Mouse (Mus musculus) neural tube, embryonic 12.5 days (tissue): ENCODE results near the gene Myo18a. TPM values are rescaled to one million over a fixed set of nuclear protein-coding genes. Genes with fewer than 3 reads are reported as not detected.

Experiments
- ATAC-seq: fragments of 200-750 bp; cut with Nextera tagmentation; 2 replicates; pipeline ENCODE4 v1.8.0; 2017; ENCODE audit warnings: low read depth, mild to moderate bottlenecking, moderate TSS enrichment, moderate library complexity; ENCODE audit not compliant: low FRiP score
- H3K27ac ChIP-seq: fragments of 300-500 bp; sonication (generic); 2 replicates; pipeline ENCODE4 v1.5.1; 2016
- H3K27me3 ChIP-seq: fragments of 300-500 bp; sonication (generic); replicated peaks from 2 replicates; pipeline ENCODE4 v1.6.1; 2016; ENCODE audit warnings: mild to moderate bottlenecking
- H3K36me3 ChIP-seq: fragments of 300-500 bp; sonication (generic); 2 replicates; pipeline ENCODE4 v1.6.1; 2016; ENCODE audit warnings: mild to moderate bottlenecking
- H3K4me1 ChIP-seq: fragments of 300-500 bp; sonication (generic); 2 replicates; pipeline ENCODE4 v1.6.1; 2016
- H3K4me2 ChIP-seq: fragments of 300-500 bp; sonication (generic); replicated peaks from 2 replicates; pipeline ENCODE4 v1.6.1; 2016; ENCODE audit warnings: mild to moderate bottlenecking
- H3K4me3 ChIP-seq: fragments of 300-500 bp; sonication (generic); 2 replicates; pipeline ENCODE4 v1.5.1; 2016
- H3K9ac ChIP-seq: fragments of 300-500 bp; sonication (generic); 2 replicates; pipeline ENCODE4 v1.6.1; 2016; ENCODE audit warnings: mild to moderate bottlenecking
- H3K9me3 ChIP-seq: fragments of 300-500 bp; sonication (generic); 2 replicates; pipeline ENCODE4 v1.6.1; 2016; ENCODE audit warnings: mild to moderate bottlenecking
- WGBS: fragments of 180-500 bp; shearing (Covaris S2); methylation state at CpG from one replicate; pipeline ENCODE4 v1.1.7; 2016; 5-methylcytosine and 5-hydroxymethylcytosine counted together
- polyA plus RNA-seq: library from polyadenylated mRNA; unstranded; fragments of >200 nt; fragmentation: Nextera tagmentation; extraction: Ambion mirVana; gene quantifications from 2 replicates; pipeline ENCODE4 v1.2.1, GENCODE M21; 2016

Myo18a gene
- polyA plus RNA-seq, 1 experiment from 2014 or later, result 49.5 TPM

- Histone ChIP-seq H3K9me3 (no peaks in the 10 kb centered on the region), H3K4me2 (no peak overlapping the region), H3K9ac (0 out of 2 replicates have a peak overlapping the region, but pooled peaks have one; percentile 17), H3K4me1 (0 out of 2 replicates have a peak, but pooled peaks cover 6% of the 10 kb centered on the region), H3K4me3 (no peak overlapping the region), H3K27me3 (no peaks in the 10 kb centered on the region), H3K27ac (no peak overlapping the region), H3K36me3 (peaks cover 23% of the 10 kb centered on the region)
- no peak for ATAC-seq
- WGBS, result 50% methylated on average over 9 of the region's 9 CpGs
These were observed 12.8 kb downstream of the Myo18a start for GRCm38 (mm10) chr11:77775701-77776400.

- H3K27ac ChIP-seq, result no peak overlapping the region
- 92% methylated on average over 17 of the region's 17 CpGs for WGBS
- no peak for ATAC-seq
- no peaks in the 10 kb centered on the region for H3K27me3 ChIP-seq
- H3K36me3 ChIP-seq, result peaks cover 23% of the 10 kb centered on the region
- no peak overlapping the region for H3K4me2 ChIP-seq
- 0 out of 2 replicates have a peak, but pooled peaks cover 3% of the 10 kb centered on the region for H3K4me1 ChIP-seq
- H3K4me3 ChIP-seq, result no peak overlapping the region
- no peak overlapping the region for H3K9ac ChIP-seq
- no peaks in the 10 kb centered on the region for H3K9me3 ChIP-seq
These were observed 14.4 kb downstream of the Myo18a start for GRCm38 (mm10) chr11:77777436-77777835.

- no peaks in the 10 kb centered on the region for H3K9me3 ChIP-seq
- H3K4me1 ChIP-seq, result peaks cover 5% of the 10 kb centered on the region
- H3K4me3 ChIP-seq, result no peak overlapping the region
- no peak overlapping the region for H3K9ac ChIP-seq
- H3K27me3 ChIP-seq, result no peaks in the 10 kb centered on the region
- peaks cover 23% of the 10 kb centered on the region for H3K36me3 ChIP-seq
- ATAC-seq, result no peak
- 91% methylated on average over 17 of the region's 17 CpGs for WGBS
- H3K27ac ChIP-seq, result no peak overlapping the region
- H3K4me2 ChIP-seq, result no peak overlapping the region
These were observed 14.9 kb downstream of the Myo18a start for GRCm38 (mm10) chr11:77777937-77778336.

GRCm38 (mm10) chr11:77779240-77779639 lies 16.2 kb downstream of the Myo18a start:
- no peak overlapping the region for H3K9ac ChIP-seq
- peaks cover 18% of the 10 kb centered on the region for H3K4me1 ChIP-seq
- no peaks in the 10 kb centered on the region for H3K9me3 ChIP-seq
- WGBS, result 65% methylated on average over 1 of the region's 1 CpGs
- no peak overlapping the region for H3K4me2 ChIP-seq
- peaks cover 23% of the 10 kb centered on the region for H3K36me3 ChIP-seq
- H3K27ac ChIP-seq, result no peak overlapping the region
- H3K4me3 ChIP-seq, result no peak overlapping the region
- no peak for ATAC-seq
- no peaks in the 10 kb centered on the region for H3K27me3 ChIP-seq

- Histone ChIP-seq H3K9me3 (no peaks in the 10 kb centered on the region), H3K9ac (no peak overlapping the region), H3K36me3 (peaks cover 23% of the 10 kb centered on the region), H3K4me2 (no peak overlapping the region), H3K27me3 (no peaks in the 10 kb centered on the region), H3K4me3 (no peak overlapping the region), H3K27ac (no peak overlapping the region), H3K4me1 (peaks cover 33% of the 10 kb centered on the region)
- ATAC-seq, result no peak
- 72% methylated on average over 7 of the region's 7 CpGs for WGBS
These were observed 18.0 kb downstream of the Myo18a start for GRCm38 (mm10) chr11:77781088-77781487.

GRCm38 (mm10) chr11:77782104-77782815 lies 19.2 kb downstream of the Myo18a start:
- H3K4me3 ChIP-seq, result no peak overlapping the region
- no peaks in the 10 kb centered on the region for H3K9me3 ChIP-seq
- H3K27me3 ChIP-seq, result no peaks in the 10 kb centered on the region
- no peak overlapping the region for H3K9ac ChIP-seq
- H3K36me3 ChIP-seq, result peaks cover 21% of the 10 kb centered on the region
- H3K4me1 ChIP-seq, result peaks cover 39% of the 10 kb centered on the region
- ATAC-seq, result no peak
- H3K27ac ChIP-seq, result no peak overlapping the region
- 90% methylated on average over 7 of the region's 7 CpGs for WGBS
- H3K4me2 ChIP-seq, result no peak overlapping the region

- 68% methylated on average over 10 of the region's 10 CpGs for WGBS
- Histone ChIP-seq H3K4me3 (no peak overlapping the region), H3K27me3 (no peaks in the 10 kb centered on the region), H3K27ac (no peak overlapping the region), H3K4me1 (peaks cover 39% of the 10 kb centered on the region), H3K9me3 (no peaks in the 10 kb centered on the region), H3K9ac (peak overlapping the region; percentile 4; the same call in 1 of the 2 replicates), H3K36me3 (peaks cover 11% of the 10 kb centered on the region), H3K4me2 (peak overlapping the region; percentile 19)
- ATAC-seq, result no peak
These were observed 20.2 kb downstream of the Myo18a start for GRCm38 (mm10) chr11:77783211-77783746.

- 59% methylated on average over 18 of the region's 18 CpGs for WGBS
- Histone ChIP-seq H3K27ac (no peak overlapping the region), H3K4me2 (peak overlapping the region; percentile 19; the same call in 1 of the 2 replicates), H3K9ac (peak overlapping the region; percentile 4; the same call in 1 of the 2 replicates), H3K27me3 (no peaks in the 10 kb centered on the region), H3K9me3 (no peaks in the 10 kb centered on the region), H3K36me3 (peaks cover 7% of the 10 kb centered on the region; the same call in 1 of the 2 replicates), H3K4me3 (no peak overlapping the region), H3K4me1 (peaks cover 39% of the 10 kb centered on the region)
- no peak for ATAC-seq
These were observed 21.0 kb downstream of the Myo18a start for GRCm38 (mm10) chr11:77783747-77784646.

- ATAC-seq, result no peak
- no peak overlapping the region for H3K9ac ChIP-seq
- H3K4me1 ChIP-seq, result peaks cover 39% of the 10 kb centered on the region
- H3K36me3 ChIP-seq, result no peaks in the 10 kb centered on the region
- H3K9me3 ChIP-seq, result no peaks in the 10 kb centered on the region
- H3K4me3 ChIP-seq, result no peak overlapping the region
- no peak overlapping the region for H3K27ac ChIP-seq
- 90% methylated on average over 9 of the region's 9 CpGs for WGBS
- H3K27me3 ChIP-seq, result no peaks in the 10 kb centered on the region
- H3K4me2 ChIP-seq, result no peak overlapping the region
These were observed 21.8 kb downstream of the Myo18a start for GRCm38 (mm10) chr11:77784894-77785293.

- 23% methylated on average over 5 of the region's 5 CpGs for WGBS
- H3K4me1 ChIP-seq, result peaks cover 43% of the 10 kb centered on the region
- no peak overlapping the region for H3K4me2 ChIP-seq
- H3K27ac ChIP-seq, result no peak overlapping the region
- no peaks in the 10 kb centered on the region for H3K27me3 ChIP-seq
- no peaks in the 10 kb centered on the region for H3K36me3 ChIP-seq
- H3K9me3 ChIP-seq, result no peaks in the 10 kb centered on the region
- no peak overlapping the region for H3K9ac ChIP-seq
- ATAC-seq, result no peak
- H3K4me3 ChIP-seq, result no peak overlapping the region
These were observed 22.3 kb downstream of the Myo18a start for GRCm38 (mm10) chr11:77785396-77785767.

- Histone ChIP-seq H3K4me2 (no peak overlapping the region), H3K27ac (no peak overlapping the region), H3K9me3 (no peaks in the 10 kb centered on the region), H3K4me1 (peaks cover 49% of the 10 kb centered on the region), H3K4me3 (no peak overlapping the region), H3K9ac (no peak overlapping the region), H3K36me3 (no peaks in the 10 kb centered on the region), H3K27me3 (no peaks in the 10 kb centered on the region)
- WGBS, result 59% methylated on average over 7 of the region's 7 CpGs
- no peak for ATAC-seq
These were observed 22.9 kb downstream of the Myo18a start for GRCm38 (mm10) chr11:77785768-77786561.
